Mouse (Mus musculus): ENCODE data around the gene Gm45618.
A peak's percentile ranks its signal among the peaks of the same experiment; 100 is the strongest.

The Gm45618 gene

GRCm38 (mm10) chr7:142094301-142095143, 26.0 kb downstream of the Gm45618 start:
- DNase-seq (ENCODE audit: low spot score): peak; percentile 54

- DNase-seq (ENCODE audit: low spot score): peak; percentile 30
These were observed 26.8 kb downstream of the Gm45618 start for GRCm38 (mm10) chr7:142093696-142094240.

- no peak for DNase-seq (ENCODE audit: low spot score)
These were observed 27.5 kb downstream of the Gm45618 start for GRCm38 (mm10) chr7:142092991-142093390.

DNA sequence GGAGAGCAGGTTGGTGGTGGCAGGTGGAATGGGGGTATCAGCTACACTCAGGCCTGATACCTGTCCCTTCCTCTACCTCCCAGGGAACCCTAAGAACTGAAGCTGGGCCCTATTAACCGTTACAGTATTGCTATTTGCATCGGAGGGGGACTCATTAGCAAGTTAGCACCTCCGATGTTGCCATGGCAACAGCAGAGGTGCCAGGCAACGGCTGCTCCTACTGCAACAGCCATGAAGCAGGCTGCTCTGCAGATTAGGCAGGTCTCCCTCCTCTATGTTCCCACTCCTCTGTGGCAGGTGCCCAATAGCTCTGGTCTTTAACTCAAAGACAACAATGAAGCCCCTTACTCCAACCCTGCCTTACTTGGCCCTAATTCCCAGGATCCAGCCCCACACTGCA, 28.7 kb downstream of the Gm45618 start:
- peak; percentile 48 for DNase-seq (ENCODE audit: low spot score)

GRCm38 (mm10) chr7:142089648-142090447, 30.7 kb downstream of the Gm45618 start:
- no peak for DNase-seq (ENCODE audit: low spot score)

DNA sequence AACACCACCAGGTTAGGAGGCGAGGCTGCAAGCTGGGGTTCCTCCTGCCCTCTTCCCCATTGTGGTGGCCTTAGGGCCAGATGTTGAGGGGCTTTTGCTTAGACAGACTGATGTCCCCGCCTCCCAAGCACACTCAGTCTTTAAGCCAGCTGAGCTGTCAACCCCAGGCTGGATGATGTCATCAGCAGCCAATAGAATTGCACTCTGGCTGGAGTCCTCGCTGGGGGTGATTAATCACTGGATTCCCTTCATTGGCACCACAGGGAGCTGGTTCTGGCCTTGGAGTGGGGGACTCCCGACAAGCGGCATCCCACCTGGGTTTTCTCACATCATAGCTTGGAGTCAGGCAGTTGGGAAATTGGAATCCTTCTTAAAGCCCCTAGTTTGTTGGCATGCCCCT, 31.6 kb downstream of the Gm45618 start:
- peak; percentile 74 for DNase-seq (ENCODE audit: low spot score)

DNA sequence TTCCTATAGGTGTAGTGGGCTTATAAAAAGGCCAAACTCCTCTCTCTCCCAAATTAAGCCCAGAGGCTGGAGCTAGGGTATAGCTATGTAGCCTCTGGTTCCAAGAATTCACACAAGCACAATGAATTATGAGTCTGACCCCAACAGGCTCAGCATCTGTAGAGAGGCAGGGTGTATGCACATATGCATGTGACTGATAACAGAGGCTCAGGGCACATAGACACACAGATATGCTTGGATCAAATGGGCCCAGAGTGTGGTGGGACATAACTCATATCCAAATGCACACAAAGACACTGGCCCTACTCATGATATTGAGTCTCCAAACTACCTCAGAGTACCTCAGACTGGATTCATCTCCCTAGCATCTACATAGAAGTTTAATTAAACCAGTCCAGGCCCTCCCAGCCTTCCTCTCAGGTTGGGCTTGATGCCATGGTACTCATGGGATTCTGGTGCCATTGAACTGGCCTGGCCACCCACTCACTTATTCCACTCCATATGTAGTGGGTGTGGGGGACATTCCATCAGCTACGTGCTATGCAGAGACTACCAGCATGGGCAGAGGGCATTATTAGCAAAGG, 33.4 kb downstream of the Gm45618 start:
- DNase-seq (ENCODE audit: low spot score): no peak

- DNase-seq (ENCODE audit: low spot score): no peak
These were observed 34.2 kb downstream of the Gm45618 start for GRCm38 (mm10) chr7:142086159-142086905.

DNA sequence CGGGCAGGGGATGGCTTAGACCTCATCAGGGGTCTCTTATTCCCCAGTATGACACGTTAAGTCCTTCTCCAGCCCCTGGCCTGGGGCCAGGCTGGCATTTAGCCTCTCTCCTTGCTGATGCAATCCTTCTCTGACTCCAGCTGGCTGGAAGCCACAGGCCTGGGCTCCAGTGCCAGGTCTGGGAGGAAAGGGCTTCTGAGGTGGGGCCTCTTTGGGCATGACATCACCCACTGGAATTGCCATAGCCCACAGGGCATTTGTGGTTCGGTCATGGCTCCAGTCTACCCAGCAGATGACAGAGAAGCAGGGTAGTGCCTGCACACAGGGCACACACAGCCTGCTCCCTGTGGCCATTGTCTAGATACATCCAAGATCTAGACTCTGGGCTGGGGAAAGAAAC, 35.7 kb downstream of the Gm45618 start:
- peak; percentile 97 for DNase-seq (ENCODE audit: low spot score)

DNA sequence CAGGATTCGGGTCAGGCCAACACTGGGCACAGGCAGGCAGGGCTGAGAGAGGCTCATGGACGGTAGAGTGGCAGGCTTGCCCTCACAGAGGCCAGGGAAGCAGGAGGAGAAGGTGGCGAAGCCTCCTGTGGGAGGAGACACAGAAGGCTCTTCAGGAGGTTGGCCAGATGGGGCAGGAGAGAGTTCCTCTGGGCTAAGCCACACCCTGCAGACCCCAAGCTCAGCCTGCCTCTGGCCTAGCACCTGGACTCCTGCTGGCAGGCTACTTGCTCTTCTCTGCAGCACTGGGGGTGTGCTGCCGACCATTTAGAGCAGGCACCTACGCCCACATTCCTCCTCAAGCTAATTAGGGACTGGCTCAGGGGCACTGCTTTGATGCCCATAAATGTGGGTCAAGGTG, 36.1 kb downstream of the Gm45618 start:
- DNase-seq (ENCODE audit: low spot score): peak; percentile 86

- peak; percentile 52 for DNase-seq (ENCODE audit: low spot score)
These were observed 36.8 kb downstream of the Gm45618 start for GRCm38 (mm10) chr7:142083588-142084317.

- no peak for DNase-seq (ENCODE audit: low spot score)
These were observed 37.9 kb downstream of the Gm45618 start for GRCm38 (mm10) chr7:142082607-142083006.

DNA sequence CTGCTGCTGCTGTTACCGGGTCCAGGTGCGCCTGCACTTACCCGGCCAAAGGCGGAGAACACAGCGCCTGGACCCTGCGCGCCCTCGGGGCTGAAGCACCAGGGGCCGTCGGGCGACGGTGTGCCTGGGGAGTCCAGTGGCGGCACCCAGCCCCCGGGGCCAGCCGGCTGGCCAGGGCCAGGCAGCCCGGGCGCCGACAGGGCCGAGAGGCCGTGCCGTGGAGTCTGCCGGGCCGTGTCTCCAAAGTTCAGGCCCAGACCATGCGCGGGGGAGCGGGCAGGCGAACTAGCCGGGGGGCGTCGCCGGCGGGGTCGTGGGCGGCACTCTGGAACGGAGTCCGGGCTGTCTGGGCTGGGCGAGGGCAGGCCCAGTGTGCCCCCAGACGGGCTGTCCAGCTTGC, 38.4 kb downstream of the Gm45618 start:
- no peak for DNase-seq (ENCODE audit: low spot score)

DNA sequence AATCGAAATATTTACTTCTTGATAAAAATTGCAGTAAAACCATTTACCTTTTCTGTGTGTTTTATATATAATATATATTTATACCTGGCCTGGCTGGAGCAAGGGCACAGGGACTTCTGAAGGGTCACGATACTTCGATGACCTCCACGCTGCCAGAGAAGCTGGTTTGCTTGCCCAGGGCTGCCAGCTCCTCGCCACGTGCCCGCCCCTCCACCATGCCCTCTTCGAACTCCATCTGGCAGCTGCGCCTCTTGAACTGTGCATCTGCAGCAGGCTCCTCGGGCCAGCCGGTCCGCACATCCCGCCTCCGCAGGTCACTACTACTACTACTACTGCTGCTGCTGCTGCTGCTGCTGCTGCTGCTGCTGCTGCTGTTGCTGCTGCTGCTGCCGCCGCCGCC, 38.8 kb downstream of the Gm45618 start:
- no peak for DNase-seq (ENCODE audit: low spot score)

GRCm38 (mm10) chr7:142080876-142081275, 39.7 kb downstream of the Gm45618 start:
- no peak for DNase-seq (ENCODE audit: low spot score)

GRCm38 (mm10) chr7:142079365-142079764, 41.2 kb downstream of the Gm45618 start:
- no peak for DNase-seq (ENCODE audit: low spot score)

- DNase-seq (ENCODE audit: low spot score): no peak
These were observed 43.4 kb downstream of the Gm45618 start for GRCm38 (mm10) chr7:142077138-142077537.

GRCm38 (mm10) chr7:142074146-142074886, 46.2 kb downstream of the Gm45618 start:
- no peak for DNase-seq (ENCODE audit: low spot score)

GRCm38 (mm10) chr7:142071717-142072116, 48.8 kb downstream of the Gm45618 start:
- DNase-seq (ENCODE audit: low spot score): no peak

GRCm38 (mm10) chr7:142071212-142071578, 49.3 kb downstream of the Gm45618 start:
- no peak for DNase-seq (ENCODE audit: low spot score)
